Mouse (Mus musculus) ES-E14 (cell line): ENCODE measurements at regions not wholly inside any gene's neighbourhood (a gene's known extent, or its start where the extent isn't known, plus 50 kb on each side); places are given as distances from the start of the nearest gene placed in this dataset.

Experiments
- DNase-seq: peaks from one replicate; pipeline ENCODE4 v3.0.0-alpha.2; 2013; ENCODE audit warnings: low read depth, low spot score
- H3K27ac ChIP-seq: 2 replicates; pipeline ENCODE4 v1.5.1; 2012; ENCODE audit warnings: low read depth, mild to moderate bottlenecking, low read length, moderate library complexity, mixed read lengths; ENCODE audit not compliant: poor library complexity, insufficient read depth, severe bottlenecking
- H3K36me3 ChIP-seq: 2 replicates; pipeline ENCODE4 v1.6.1; 2012; ENCODE audit warnings: mild to moderate bottlenecking, low read length, moderate library complexity, mixed read lengths; ENCODE audit not compliant: control insufficient read depth, poor library complexity, insufficient read depth, severe bottlenecking
- H3K4me1 ChIP-seq, 2 experiments: fragments of 150-350 bp in 1 of 2; sonication (generic) in 1 of 2; 2 replicates each; pipeline ENCODE4 v1.6.1; 2012; ENCODE audit warnings: low read length in 2 of 2, mild to moderate bottlenecking in 1 of 2, mixed read lengths in 1 of 2; ENCODE audit not compliant: control insufficient read depth in 2 of 2, insufficient read depth in 2 of 2, poor library complexity in 1 of 2
- H3K4me3 ChIP-seq, 2 experiments: fragments of 150-350 bp in 1 of 2; sonication (generic) in 1 of 2; 2 replicates each; pipeline ENCODE4 v1.5.1; 2012; ENCODE audit warnings: low read length in 2 of 2, low read depth in 1 of 2, mild to moderate bottlenecking in 1 of 2, mixed read lengths in 1 of 2; ENCODE audit not compliant: insufficient read depth in 1 of 2, poor library complexity in 1 of 2, severe bottlenecking in 1 of 2
- H3K9ac ChIP-seq: 2 replicates; pipeline ENCODE4 v1.6.1; 2012; ENCODE audit warnings: low read depth, mild to moderate bottlenecking, low read length, mixed read lengths; ENCODE audit not compliant: poor library complexity, insufficient read depth, severe bottlenecking
- H3K9me3 ChIP-seq: fragments of 150-350 bp; sonication (generic); 2 replicates; pipeline ENCODE4 v1.6.1; 2012; ENCODE audit warnings: low read depth, mild to moderate bottlenecking, low read length; ENCODE audit not compliant: control insufficient read depth, insufficient read depth
- CHD2 ChIP-seq: IDR thresholded peaks from 2 replicates; pipeline ENCODE4 v1.6.1; 2014; ENCODE audit warnings: mild to moderate bottlenecking, low read depth, low read length, inconsistent platforms
- HCFC1 ChIP-seq: IDR thresholded peaks from 2 replicates; pipeline ENCODE4 v1.6.1; 2012; ENCODE audit warnings: low read length, inconsistent platforms, borderline replicate concordance; ENCODE audit not compliant: insufficient read depth
- MAFK ChIP-seq: IDR thresholded peaks from 2 replicates; pipeline ENCODE4 v1.6.1; 2014; ENCODE audit warnings: mild to moderate bottlenecking, low read depth, low read length, inconsistent platforms; ENCODE audit not compliant: insufficient read depth
- ZC3H11A ChIP-seq: IDR thresholded peaks from 2 replicates; pipeline ENCODE4 v1.6.1; 2012; ENCODE audit warnings: low read depth, mild to moderate bottlenecking, inconsistent platforms, low read length, borderline replicate concordance
- ZNF384 ChIP-seq: IDR thresholded peaks from 2 replicates; pipeline ENCODE4 v1.6.1; 2012; ENCODE audit warnings: low read depth, low read length, inconsistent platforms
- in situ Hi-C, 2 experiments: fragments of 600-800 bp; cut with MboI; formaldehyde crosslinking; loops; one replicate each; pipeline ENCODE4 v1.15.1; 2025; ENCODE audit warnings: low sequenced_read_pairs in 2 of 2, inconsistent platforms in 1 of 2; ENCODE audit not compliant: unreplicated experiment in 2 of 2

DNA sequence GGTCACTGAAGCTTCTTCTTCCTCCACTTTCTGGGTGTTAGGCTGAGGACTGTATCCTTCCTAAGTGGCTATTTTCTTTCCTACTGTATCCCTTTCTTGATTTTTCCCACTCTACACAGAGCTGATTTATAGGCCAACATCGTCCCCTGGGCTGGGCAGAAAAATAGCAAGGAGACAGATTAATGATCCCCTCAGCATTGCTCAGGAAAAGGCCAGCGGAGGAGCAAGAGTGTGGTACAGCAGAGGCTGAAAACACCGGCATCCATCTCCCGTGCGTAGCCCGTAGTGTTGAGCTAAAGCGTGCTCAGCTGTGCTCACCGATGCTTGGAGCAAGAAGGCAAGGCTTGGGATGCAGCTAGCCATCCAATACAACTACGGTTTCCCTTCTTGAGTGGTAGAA lies 62.2 kb upstream of the Cadm1 start:
- no peak for DNase-seq
- TF ChIP-seq CHD2: no peak
- TF ChIP-seq ZNF384: no peak
- TF ChIP-seq MAFK: no peak
- no peak for TF ChIP-seq HCFC1
- no peak for TF ChIP-seq ZC3H11A
- Histone ChIP-seq H3K36me3 (no peaks in the 10 kb centered on the region), H3K9ac (no peak overlapping the region), H3K9me3 (no peaks in the 10 kb centered on the region), H3K4me1 (no peaks in the 10 kb centered on the region), H3K4me3 (no peak overlapping the region), H3K27ac (no peak overlapping the region)
- in situ Hi-C loops: no loop called here

DNA sequence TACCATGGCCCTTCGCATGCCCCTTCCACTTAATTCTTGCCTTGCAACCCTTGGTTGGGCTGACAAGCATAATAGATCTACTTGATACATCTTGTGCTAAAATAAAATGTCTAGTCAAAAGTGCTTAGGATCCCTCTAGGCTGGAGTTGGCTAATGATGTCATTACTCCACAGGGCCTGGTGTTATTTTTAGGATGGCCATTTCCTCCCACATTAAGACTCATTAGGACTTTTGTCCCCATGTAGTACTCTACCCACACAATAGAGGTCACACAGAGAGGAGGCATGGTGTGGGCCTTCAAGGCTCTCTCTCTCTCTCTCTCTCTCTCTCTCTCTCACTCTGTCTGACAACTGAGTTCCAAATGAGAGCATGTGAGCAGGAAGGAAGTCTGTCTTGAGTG lies 60.4 kb upstream of the Cadm1 start:
- H3K36me3 ChIP-seq: no peaks in the 10 kb centered on the region
- TF ChIP-seq ZNF384: no peak
- no peak for TF ChIP-seq ZC3H11A
- TF ChIP-seq MAFK: no peak
- no peak for TF ChIP-seq CHD2
- DNase-seq: no peak
- no peak overlapping the region for H3K9ac ChIP-seq
- no peaks in the 10 kb centered on the region for H3K4me1 ChIP-seq
- no peaks in the 10 kb centered on the region for H3K9me3 ChIP-seq
- no peak overlapping the region for H3K4me3 ChIP-seq
- in situ Hi-C loops: no loop called here
- no peak overlapping the region for H3K27ac ChIP-seq

GRCm38 (mm10) chr9:47470741-47471140 lies 59.2 kb upstream of the Cadm1 start:
- TF ChIP-seq HCFC1 (no peak), CHD2 (no peak), ZC3H11A (no peak), MAFK (no peak), ZNF384 (no peak)
- H3K9me3 ChIP-seq: no peaks in the 10 kb centered on the region
- no peak overlapping the region for H3K27ac ChIP-seq
- no peak overlapping the region for H3K9ac ChIP-seq
- no peaks in the 10 kb centered on the region for H3K36me3 ChIP-seq
- H3K4me3 ChIP-seq: no peak overlapping the region
- in situ Hi-C loops: no loop called here
- H3K4me1 ChIP-seq: no peaks in the 10 kb centered on the region
- no peak for DNase-seq

DNA sequence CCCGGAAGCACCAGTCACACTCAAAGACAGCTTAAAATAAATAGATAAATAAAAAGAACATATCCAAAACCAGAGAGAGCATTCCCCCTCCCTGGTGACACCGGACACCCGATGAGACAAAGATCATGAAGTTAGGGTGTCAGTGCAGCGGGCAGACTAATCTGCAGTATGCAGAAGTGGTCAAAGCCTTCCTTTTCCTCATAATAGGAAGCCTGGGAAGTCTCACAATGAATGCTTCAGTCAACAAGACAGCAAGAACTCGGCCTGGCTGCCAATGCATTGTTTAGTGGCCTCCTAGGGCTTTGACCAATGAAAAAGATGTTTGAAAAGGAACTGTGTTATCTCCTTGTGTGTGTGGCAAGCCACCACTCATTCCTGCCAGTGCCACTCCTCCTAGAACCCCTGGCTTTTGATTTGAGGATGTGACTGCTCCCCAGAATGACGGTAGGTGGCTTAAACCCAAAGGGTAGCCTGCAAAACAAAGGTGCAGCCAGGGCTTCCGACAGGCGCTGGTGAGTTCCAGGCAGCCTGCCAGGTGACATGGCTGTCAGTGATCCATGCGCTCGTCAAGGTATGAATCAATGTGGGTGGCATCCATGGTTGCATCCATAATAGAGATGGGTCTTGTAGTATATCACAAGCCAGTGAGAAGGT lies 58.1 kb upstream of the Cadm1 start:
- DNase-seq: no peak
- no peaks in the 10 kb centered on the region for H3K4me1 ChIP-seq
- no peak overlapping the region for H3K9ac ChIP-seq
- H3K9me3 ChIP-seq: no peaks in the 10 kb centered on the region
- in situ Hi-C loops: no loop called here
- no peaks in the 10 kb centered on the region for H3K36me3 ChIP-seq
- no peak for TF ChIP-seq CHD2
- no peak for TF ChIP-seq ZNF384
- no peak for TF ChIP-seq ZC3H11A
- no peak for TF ChIP-seq HCFC1
- TF ChIP-seq MAFK: no peak
- H3K4me3 ChIP-seq: no peak overlapping the region
- no peak overlapping the region for H3K27ac ChIP-seq

DNA sequence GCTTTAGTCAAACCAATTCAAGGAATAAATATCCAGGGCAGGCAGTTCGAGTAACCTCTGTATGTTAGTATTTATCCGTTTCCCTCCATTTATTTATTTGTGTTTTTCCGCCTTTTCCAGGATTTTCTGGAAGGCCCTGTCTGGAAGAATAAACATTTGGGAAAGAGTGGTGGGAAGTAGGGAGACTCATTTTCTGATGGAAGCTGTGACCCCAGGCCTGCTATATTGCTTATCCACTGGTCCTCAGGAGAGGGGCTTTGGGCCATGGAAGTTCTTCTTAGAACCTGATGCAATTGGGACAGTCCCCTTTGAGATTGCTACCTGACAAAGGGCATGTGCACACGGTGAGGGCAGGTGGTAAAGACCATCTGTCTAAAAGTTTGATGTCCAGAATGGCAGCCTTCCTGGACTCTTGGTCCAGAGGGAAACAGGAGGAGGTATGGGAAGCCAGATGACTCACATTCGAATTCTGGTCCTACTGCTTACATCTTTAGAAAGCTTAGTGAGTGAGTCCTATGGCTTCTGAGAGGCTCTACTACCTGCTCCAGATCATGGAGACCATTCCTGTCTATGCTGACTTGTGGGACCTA lies 56.1 kb upstream of the Cadm1 start:
- no peaks in the 10 kb centered on the region for H3K9me3 ChIP-seq
- H3K27ac ChIP-seq: no peak overlapping the region
- in situ Hi-C loops: no loop called here
- no peaks in the 10 kb centered on the region for H3K4me1 ChIP-seq
- H3K36me3 ChIP-seq: no peaks in the 10 kb centered on the region
- H3K4me3 ChIP-seq: no peak overlapping the region
- no peak for DNase-seq
- TF ChIP-seq ZNF384 (no peak), ZC3H11A (no peak), CHD2 (no peak), MAFK (no peak), HCFC1 (no peak)
- H3K9ac ChIP-seq: no peak overlapping the region
